Mouse (Mus musculus) macrophage (primary cell): ENCODE data around the gene Rpl36al. TPM values are rescaled to one million over a fixed set of nuclear protein-coding genes. Genes with fewer than 3 reads are reported as not detected.

Source experiments
- H3K27ac ChIP-seq: fragments of 350-480 bp; formaldehyde crosslinking; 2 replicates; pipeline ENCODE4 v1.9.0; 2021
- H3K36me3 ChIP-seq: fragments of 350-480 bp; formaldehyde crosslinking; 2 replicates; pipeline ENCODE4 v1.9.0; 2021; ENCODE audit errors: inconsistent target
- H3K4me3 ChIP-seq: fragments of 350-480 bp; formaldehyde crosslinking; 2 replicates; pipeline ENCODE4 v1.9.0; 2021; ENCODE audit errors: inconsistent target
- H3K79me2 ChIP-seq: fragments of 350-480 bp; formaldehyde crosslinking; 2 replicates; pipeline ENCODE4 v1.9.0; 2021; ENCODE audit errors: inconsistent target
- WGBS: methylation state at CpG from one replicate; pipeline ENCODE4 v1.1.7; 2026; ENCODE audit warnings: inconsistent platforms; ENCODE audit not compliant: missing documents; 5-methylcytosine and 5-hydroxymethylcytosine counted together
- polyA plus RNA-seq: library from polyadenylated mRNA; stranded (reverse); fragments of 250-400 nt; gene quantifications from 3 replicates; pipeline ENCODE4 v1.2.4, GENCODE M21; 2018; ENCODE audit warnings: inconsistent platforms
- total RNA-seq, 78 experiments: library from RNA; depleted of rRNA; stranded (reverse); fragments of 250-400 nt; gene quantifications; 1 replicate in 9 of 78; 2 replicates in 24 of 78; 3 replicates in 43 of 78; 4 replicates in 2 of 78; pipeline ENCODE4 v1.2.4; 2018; ENCODE audit warnings: inconsistent platforms in 56 of 78

Rpl36al gene
- 10 to 100 TPM in 18 of 26 experiments, 1 to 10 TPM in 8; 6.8 to 64.5 (median 12.7) TPM for total RNA-seq (2018; cell fraction: chromatin; rRNA removed)
- total RNA-seq (2018; cell fraction: cytosol; rRNA removed): 100 to 1,000 TPM; 253 to 728 (median 339) TPM
- total RNA-seq (2018; cell fraction: nucleus; rRNA removed): 100 to 1,000 TPM in 1 of 26 experiments, 10 to 100 TPM in 25; 26.4 to 120 (median 55.8) TPM
- polyA plus RNA-seq: 456 to 589 TPM (median 537 TPM) in 3 replicates

DNA sequence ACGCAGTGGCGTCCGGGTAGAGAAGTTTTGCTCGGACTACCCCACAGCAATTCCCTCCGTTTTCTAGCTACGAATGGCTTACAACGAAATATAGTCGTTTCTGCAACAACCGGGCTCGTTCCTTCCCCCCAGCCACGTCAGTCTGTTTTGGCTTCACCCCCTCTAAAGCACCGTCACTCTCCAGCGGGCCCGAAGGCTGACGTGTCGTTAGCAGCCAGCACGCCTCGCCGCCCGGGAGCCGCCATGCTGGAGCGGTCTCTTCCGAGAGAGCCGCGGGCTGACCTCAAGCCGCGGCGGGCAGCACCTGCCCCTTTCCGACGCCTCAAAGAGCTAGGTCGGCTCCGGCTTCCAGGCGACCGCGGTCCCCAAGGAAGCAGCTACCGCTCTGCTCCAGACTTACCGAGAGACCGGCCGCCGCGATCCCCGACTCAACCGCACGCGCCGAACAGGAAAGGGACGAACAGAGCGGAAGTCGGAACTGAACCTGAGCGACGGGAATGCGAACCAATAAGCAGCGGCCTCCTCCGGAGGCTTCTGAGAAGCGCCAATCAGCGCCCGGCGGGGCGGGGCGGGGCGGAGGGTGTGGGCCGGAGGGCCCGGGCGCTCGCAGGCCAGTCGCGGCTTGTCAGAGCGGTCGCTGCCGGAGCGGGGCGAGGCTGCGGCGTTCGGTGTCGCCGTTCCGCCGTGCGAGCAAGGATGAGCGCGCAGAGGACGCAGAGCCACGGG is at the start of gene Rpl36al, which contains the start of gene Mgat2:
Gene Rpl36al, minus strand, starts transcription at position 501 of the 726 bp plus-strand sequence.
Gene Mgat2, plus strand, starts transcription at position 575 of the 726 bp plus-strand sequence.
- Histone ChIP-seq H3K4me3 (peak within 1 kb of the TSS; percentile 84), H3K36me3 (0 out of 2 replicates have a peak, but pooled peaks cover 6% of the 10 kb centered on the region), H3K27ac (peak within 1 kb of the TSS; percentile 75), H3K79me2 (peaks cover 61% of the 10 kb centered on the region)
- under 1% methylated on average over 78 of the region's 84 CpGs for WGBS

- 64% methylated on average over 2 of the region's 2 CpGs for WGBS
- Histone ChIP-seq H3K36me3 (no peaks in the 10 kb centered on the region), H3K79me2 (peaks cover 10% of the 10 kb centered on the region; the same call in 1 of the 2 replicates), H3K4me3 (no peak overlapping the region), H3K27ac (no peak overlapping the region)
These were observed 45.4 kb upstream of the Rpl36al start for GRCm38 (mm10) chr12:69229251-69229650.

GRCm38 (mm10) chr12:69227776-69228466 is 44.0 kb upstream of the Rpl36al start, which contains the start of gene Pole2:
Gene Pole2, minus strand, starts transcription at chr12:69228195.
- Histone ChIP-seq H3K36me3 (no peaks in the 10 kb centered on the region), H3K27ac (peak within 1 kb of the TSS; percentile 45), H3K79me2 (peaks cover 10% of the 10 kb centered on the region; the same call in 1 of the 2 replicates), H3K4me3 (peak within 1 kb of the TSS; percentile 53)
- WGBS: under 1% methylated on average over 37 of the region's 37 CpGs

DNA sequence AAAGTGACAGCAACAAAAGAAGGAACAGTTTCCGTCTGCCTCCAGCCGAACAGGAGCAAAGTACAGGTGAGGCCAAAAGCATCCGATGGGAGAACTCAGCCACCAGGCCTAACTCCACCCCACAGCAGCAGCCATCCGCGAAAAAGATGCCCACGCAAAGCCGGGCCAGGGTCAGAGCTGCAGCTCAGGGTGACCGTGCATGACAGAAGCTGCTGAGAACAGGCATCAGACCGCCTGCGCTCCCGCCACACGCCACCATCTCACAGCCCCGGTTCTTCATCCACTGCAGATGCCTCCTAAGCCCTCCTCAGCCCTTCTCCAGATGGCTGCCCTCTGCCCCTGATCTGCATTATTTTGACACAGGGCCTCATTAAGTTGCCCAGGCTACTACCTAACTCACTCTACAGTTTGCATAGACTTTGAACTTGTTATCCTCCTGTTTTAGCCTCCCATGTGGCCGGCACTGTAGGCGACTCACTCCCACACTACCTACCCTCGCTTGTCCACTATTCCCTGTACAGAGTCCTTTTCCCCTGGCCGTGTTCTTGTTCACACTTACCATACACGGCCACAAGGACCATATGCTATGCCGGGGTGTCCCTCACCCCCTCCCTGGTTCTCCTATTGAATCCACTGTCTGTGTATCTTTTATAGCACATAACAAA is 36.9 kb upstream of the Rpl36al start:
- Histone ChIP-seq H3K4me3 (no peak overlapping the region), H3K79me2 (no peaks in the 10 kb centered on the region), H3K27ac (no peak overlapping the region), H3K36me3 (no peaks in the 10 kb centered on the region)
- WGBS: 94% methylated on average over 19 of the region's 19 CpGs

GRCm38 (mm10) chr12:69216587-69216986 is 32.7 kb upstream of the Rpl36al start:
- H3K79me2 ChIP-seq: no peaks in the 10 kb centered on the region
- H3K36me3 ChIP-seq: no peaks in the 10 kb centered on the region
- H3K4me3 ChIP-seq: no peak overlapping the region
- H3K27ac ChIP-seq: no peak overlapping the region
- 89% methylated on average over 7 of the region's 7 CpGs for WGBS

DNA sequence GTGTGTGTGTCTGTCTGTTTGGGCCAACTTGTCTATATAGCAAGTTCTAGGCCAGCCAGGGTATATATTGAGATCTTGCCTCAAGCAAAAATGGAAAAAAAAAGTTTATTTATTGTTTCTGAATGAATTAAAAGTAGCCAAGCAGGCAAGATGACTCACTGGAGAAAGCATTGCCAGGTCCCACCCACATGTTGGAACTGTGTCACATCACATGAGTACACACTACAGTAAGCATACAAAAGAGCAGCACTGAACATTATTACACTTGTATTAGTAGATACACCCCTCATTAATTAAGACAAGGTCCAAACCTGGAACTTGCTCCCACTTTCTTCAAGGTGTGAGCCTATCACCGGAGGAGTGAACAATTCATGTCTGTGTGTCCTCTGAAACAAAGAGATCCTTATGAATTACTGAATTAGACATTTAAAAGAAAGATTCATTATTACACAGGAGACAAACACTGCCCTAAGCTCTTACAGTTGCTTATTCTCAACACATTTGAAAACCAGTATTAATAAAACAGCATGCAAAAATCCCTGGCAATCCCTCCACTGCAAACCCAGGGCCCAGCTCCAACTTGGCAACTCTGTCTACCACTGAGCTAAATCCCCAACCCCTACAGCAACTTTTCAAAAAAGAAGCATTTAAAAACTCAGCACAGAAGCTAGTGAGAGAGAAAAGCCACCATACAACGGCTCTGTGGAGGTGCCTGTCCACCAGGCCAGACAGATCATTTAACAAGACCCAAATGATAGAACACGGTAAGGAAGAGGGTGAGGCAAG is 31.3 kb upstream of the Rpl36al start:
- no peak overlapping the region for H3K4me3 ChIP-seq
- no peaks in the 10 kb centered on the region for H3K36me3 ChIP-seq
- no peaks in the 10 kb centered on the region for H3K79me2 ChIP-seq
- WGBS: 80% methylated on average over 3 of the region's 3 CpGs
- H3K27ac ChIP-seq: no peak overlapping the region

DNA sequence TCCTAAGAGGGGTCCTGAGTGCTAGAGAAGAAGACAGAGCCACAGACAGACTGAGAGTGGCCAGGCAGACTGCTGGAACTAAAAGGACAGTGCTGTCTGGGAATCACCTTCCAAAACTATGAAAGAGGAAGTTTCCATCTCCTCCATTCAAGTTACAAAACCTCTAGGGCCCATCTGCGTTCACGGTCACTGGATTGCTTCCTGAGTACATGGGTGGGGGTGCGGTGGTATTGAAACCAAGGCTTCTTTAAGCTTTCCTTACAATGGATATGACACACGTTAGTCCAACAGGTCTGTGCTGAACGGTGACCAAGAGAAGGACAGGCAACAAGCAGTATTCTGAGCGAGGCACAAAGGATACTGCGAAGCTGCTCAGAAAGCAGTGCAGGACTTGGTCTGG is 30.5 kb upstream of the Rpl36al start:
- Histone ChIP-seq H3K27ac (no peak overlapping the region), H3K36me3 (no peaks in the 10 kb centered on the region), H3K79me2 (no peaks in the 10 kb centered on the region), H3K4me3 (no peak overlapping the region)
- WGBS: 39% methylated on average over 7 of the region's 7 CpGs

GRCm38 (mm10) chr12:69213186-69213777 is 29.4 kb upstream of the Rpl36al start:
- Histone ChIP-seq H3K79me2 (no peaks in the 10 kb centered on the region), H3K36me3 (no peaks in the 10 kb centered on the region), H3K4me3 (no peak overlapping the region), H3K27ac (no peak overlapping the region)
- WGBS: 97% methylated on average over 9 of the region's 13 CpGs

DNA sequence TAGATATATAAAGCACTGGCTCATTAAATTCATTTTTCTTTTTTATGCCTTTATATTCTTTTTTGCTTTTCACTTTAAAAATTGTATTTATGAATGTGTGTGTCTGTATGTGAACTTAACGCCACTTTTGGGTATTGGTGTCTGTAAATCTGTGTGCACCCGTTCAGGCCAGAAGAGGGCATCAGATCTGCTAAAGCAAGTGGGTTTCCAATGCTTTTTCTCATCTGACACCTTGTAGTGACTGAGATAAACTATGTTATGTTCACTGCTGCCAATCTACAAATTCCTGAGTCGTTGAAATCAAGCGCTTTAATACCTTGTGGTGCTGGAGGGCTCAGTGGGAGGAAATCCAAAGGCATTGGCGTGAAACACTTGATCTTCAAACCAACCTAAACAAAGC is 27.2 kb upstream of the Rpl36al start:
- H3K36me3 ChIP-seq: no peaks in the 10 kb centered on the region
- no peak overlapping the region for H3K27ac ChIP-seq
- H3K4me3 ChIP-seq: no peak overlapping the region
- no peaks in the 10 kb centered on the region for H3K79me2 ChIP-seq
- 93% methylated on average over 5 of the region's 5 CpGs for WGBS

GRCm38 (mm10) chr12:69210056-69210979 is 26.4 kb upstream of the Rpl36al start:
- H3K36me3 ChIP-seq: no peaks in the 10 kb centered on the region
- WGBS: 97% methylated on average over 18 of the region's 18 CpGs
- H3K79me2 ChIP-seq: no peaks in the 10 kb centered on the region
- H3K27ac ChIP-seq: no peak overlapping the region
- H3K4me3 ChIP-seq: no peak overlapping the region

DNA sequence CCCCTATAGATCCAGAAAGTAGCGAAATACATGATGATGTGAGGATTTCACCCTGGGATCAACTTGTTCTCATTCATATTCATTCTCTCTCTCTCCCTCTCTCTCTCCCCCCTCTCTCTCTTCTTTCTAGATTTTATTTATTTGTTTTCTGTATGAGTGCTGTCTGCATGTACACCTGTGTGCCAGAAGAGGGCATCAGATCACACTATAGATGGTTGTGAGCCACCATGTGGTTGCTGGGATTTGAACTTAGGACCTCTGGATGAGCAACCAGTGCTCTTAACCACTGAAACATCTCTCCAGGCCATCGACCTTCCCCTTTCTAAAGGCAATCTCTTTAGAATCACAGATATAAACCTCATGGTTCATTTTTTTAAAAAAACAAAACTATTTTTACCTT is 24.6 kb upstream of the Rpl36al start:
- Histone ChIP-seq H3K36me3 (no peaks in the 10 kb centered on the region), H3K27ac (no peak overlapping the region), H3K79me2 (no peaks in the 10 kb centered on the region), H3K4me3 (no peak overlapping the region)
- WGBS: 75% methylated on average over 2 of the region's 2 CpGs

- no peaks in the 10 kb centered on the region for H3K79me2 ChIP-seq
- no peak overlapping the region for H3K4me3 ChIP-seq
- no peaks in the 10 kb centered on the region for H3K36me3 ChIP-seq
- WGBS: 97% methylated on average over 7 of the region's 7 CpGs
- no peak overlapping the region for H3K27ac ChIP-seq
These were observed 24.0 kb upstream of the Rpl36al start for GRCm38 (mm10) chr12:69207926-69208325.

- WGBS: 96% methylated on average over 8 of the region's 8 CpGs
- Histone ChIP-seq H3K4me3 (no peak overlapping the region), H3K27ac (no peak overlapping the region), H3K79me2 (no peaks in the 10 kb centered on the region), H3K36me3 (no peaks in the 10 kb centered on the region)
These were observed 23.5 kb upstream of the Rpl36al start for GRCm38 (mm10) chr12:69207396-69207795.
